Mouse (Mus musculus) frontal cortex, postnatal 25 days (tissue): ENCODE data around the gene Pifo.
A peak's percentile ranks its signal among the peaks of the same experiment; 100 is the strongest.
"Not testable (repeated sequence)": the region's sequence is repeated elsewhere in the genome, so short reads cannot be mapped to it uniquely, and the experiment has no call there.

Source experiments
- DNase-seq, 2 experiments: peaks; one replicate each; pipeline ENCODE4 v3.0.0; 2022; ENCODE audit warnings: low spot score in 2 of 2

Pifo gene

GRCm38 (mm10) chr3:106014546-106014945, at the start of gene Pifo:
Pifo (minus strand) TSS chr3:106014646.
- DNase-seq = no peak

- no peak for DNase-seq
Measured at GRCm38 (mm10) chr3:106057966-106058365, 43.5 kb upstream of the Pifo start.

DNA sequence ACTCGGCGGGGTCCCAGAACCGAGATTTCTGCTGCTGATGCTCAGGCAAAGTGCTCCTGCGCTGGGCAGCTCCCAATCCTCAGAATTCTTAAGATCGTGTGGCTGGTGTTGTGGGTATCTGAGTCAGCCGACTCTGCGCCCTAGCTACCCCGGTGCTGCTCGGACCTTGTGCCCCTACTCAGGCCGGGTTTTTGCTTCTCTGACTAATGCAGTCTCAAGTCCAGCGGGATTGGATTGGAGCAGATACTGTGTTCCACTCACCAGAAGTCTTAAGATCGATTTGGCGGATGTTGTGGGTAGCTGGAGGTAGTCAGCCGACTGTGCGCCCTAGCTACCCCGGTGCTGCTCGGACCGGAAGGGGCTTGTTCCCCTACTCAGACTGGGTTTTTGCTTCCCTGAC, 37.5 kb upstream of the Pifo start:
- DNase-seq = no peak

GRCm38 (mm10) chr3:106040306-106040705, 25.9 kb upstream of the Pifo start:
- DNase-seq = no peak

- DNase-seq = no peak
Measured at GRCm38 (mm10) chr3:106032781-106033180, 18.3 kb upstream of the Pifo start, which contains the start of gene Chil5. Chil5 (minus strand) TSS chr3:106032814.

DNA sequence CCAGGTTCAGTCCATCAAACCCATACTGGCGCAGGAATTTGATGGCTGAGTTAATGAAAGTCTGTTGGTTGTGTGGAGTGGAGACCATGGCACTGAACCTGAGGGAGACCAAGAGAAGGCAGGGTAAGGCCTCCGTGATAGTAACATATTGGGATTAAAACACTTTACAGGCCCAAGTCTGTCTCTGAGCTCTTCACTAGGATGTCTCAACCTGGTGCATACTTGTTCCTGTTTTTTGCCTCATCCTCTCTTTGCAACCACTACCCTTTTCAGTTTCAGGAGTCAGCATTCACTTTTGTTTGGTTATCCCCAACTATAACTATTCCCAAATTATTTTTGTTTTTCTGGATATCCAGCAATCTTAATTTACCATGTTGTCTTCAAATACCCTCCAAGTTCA, 9.7 kb upstream of the Pifo start:
- DNase-seq = no peak

DNA sequence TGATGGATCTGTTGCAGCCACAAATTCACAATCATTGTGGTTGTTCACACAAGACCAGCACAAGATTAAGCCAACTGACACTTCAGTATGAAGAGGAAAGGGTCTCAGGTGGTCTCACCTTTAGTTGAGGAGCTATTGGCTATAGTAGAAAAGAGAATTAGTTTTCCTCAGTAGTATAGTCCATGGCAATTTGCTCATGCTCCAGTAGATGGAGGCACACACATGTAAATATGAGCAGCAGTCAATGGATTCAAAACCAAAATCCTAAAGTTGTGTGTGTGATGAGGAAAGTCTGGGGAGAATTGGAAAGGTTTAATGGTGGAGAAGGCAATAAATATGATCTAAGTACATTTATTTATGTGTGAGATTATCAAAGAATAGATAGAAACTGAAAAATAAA, 7.4 kb upstream of the Pifo start:
- DNase-seq = no peak

- DNase-seq = not testable (repeated sequence)
Measured at GRCm38 (mm10) chr3:106003360-106003759, 11.1 kb downstream of the Pifo start.

DNA sequence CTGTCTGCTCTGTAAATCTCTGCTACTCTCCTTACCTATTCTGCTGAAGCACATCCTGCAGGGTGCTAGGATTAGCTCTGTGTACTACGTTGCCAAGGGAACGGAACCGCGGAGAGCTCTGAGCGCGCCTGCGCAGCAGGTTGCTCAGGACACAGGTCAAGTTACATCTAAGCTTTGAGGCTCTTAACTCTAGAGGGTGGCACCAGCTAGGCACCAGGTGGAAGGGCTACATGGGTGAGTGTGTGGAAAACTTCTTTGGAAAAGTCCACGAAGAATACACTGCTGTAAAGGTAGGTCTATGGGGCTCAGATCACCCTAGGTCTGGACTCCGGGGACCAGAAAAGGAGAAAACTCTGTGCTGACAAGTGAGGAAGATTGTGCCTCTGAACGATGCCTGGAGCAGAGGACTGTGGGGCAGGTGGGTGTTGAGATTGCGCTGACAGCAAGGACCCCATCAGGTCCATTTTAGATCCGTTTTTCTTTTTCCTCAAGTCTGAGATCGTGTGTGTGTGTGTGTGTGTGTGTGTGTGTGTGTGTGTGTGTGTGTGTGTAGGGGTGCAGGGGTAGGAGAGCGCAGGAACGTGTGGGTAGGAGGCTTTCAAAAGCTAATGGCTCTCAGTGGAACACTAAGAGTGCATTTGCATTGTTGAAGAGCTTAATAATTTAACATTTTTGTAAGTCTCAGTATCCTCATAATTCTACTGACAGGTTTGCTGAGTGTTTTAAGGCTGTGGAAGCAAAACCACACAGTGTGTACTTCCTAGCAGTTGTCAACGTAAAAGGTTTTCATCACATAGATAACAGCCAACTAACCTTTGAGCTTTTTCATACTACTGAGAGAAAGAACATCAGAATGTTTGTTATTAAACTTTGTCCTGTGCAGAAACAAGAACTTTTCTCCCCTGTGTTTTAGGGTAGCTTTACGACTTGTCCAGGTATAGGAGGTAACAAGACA, 12.8 kb downstream of the Pifo start:
- DNase-seq = peak in 1 of 2 experiments; percentile 9

DNA sequence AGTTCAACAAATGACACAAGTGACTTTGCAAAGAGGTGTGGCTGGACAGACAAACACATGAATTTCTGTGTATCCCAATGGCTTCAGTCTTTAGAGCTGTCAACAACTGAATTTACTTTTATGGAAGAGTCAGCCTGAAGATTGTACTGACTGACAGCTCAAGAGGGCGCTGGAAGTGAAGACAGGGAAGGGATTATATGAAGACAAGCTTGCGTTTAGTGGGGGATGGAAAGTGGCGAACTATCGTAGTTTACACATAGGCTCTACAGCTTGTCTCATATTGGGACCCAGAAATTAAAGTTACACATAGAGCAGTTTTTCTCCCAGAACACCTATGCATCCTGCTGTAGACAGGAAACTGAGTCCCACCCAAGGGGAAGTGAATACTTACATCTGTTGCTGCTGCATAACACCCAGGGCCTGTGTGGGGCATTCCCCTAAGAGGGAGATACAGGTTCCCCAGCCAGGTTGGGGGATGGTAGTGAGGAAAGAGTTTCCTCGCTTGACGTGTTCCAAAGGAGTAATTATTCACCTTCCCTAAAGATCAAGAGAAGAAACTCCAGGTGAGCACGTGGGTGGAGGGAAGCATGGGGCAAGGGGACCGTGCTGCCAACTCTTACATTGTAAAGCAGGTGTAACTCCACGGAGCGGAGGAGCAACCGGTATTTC, 13.6 kb downstream of the Pifo start:
- DNase-seq = no peak

- DNase-seq = no peak
Measured at GRCm38 (mm10) chr3:105994730-105995129, 19.7 kb downstream of the Pifo start.

DNA sequence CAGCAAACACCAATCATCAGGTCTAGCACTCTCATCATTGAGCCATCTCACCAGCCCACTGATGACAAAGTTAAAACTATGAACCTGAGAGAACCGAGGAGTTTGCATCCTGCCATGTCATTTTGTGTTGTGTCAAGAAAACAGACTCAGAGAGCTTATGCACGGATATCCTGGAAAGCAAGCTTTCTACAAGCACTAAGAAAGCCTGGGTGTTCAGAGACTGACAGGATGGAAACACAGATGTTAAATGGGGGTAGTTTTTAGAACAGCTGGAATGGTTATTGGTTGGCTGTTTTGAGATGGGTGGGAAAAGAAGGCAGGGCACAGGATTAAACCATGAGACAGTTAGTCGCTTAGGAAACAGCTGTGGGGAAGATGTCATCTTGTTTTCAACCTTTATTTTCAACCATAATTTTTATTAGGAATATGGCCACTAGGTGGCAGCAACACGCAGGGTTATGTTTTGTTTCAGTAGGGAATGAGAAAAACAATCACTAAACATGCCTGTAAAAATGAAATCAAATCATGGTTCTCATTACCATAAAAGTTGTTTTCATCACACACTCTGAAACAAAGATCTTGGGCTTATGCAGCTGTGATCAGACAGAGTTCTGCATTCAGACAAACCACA, 22.7 kb downstream of the Pifo start:
- peak in 1 of 2 experiments; percentile 34 for DNase-seq

DNA sequence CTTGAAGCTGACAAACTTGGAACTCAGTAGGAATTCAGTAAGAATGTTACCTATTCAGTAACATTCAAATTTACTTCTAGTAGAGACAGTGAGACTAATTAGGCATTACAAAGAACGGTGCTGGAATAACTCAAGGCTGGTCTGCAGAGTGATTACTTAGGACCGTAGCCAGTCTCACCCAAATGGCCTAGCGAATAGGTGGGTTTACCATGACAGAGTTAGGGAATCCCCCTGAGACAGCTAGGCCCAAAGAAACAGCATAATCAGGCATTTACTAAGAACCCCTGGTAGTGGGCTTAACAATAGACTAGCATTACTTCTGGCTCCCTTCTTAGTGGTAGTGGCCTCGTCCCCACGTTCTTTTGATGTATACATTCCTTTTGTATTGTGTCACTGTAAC, 24.8 kb downstream of the Pifo start:
- DNase-seq = not testable (repeated sequence)

DNA sequence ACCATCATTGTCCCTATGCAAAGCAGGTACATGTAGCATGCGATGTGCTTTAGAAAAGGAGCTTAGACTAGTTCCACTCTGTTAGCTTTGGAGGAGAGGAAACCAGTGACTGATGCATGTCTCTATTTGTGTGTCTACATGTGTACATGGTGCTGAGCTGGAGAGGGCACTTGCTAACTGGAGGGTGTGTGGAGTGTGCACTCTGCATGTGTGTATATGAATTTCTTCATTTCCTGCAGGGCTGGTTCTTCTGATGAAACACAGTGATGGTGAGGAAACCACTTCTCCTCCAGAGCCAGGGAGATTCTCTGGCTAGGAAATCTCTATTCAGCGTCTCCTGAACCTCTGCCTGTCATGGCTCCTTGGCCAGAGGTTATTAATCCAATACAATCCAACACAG, 40.3 kb downstream of the Pifo start:
- DNase-seq = no peak

DNA sequence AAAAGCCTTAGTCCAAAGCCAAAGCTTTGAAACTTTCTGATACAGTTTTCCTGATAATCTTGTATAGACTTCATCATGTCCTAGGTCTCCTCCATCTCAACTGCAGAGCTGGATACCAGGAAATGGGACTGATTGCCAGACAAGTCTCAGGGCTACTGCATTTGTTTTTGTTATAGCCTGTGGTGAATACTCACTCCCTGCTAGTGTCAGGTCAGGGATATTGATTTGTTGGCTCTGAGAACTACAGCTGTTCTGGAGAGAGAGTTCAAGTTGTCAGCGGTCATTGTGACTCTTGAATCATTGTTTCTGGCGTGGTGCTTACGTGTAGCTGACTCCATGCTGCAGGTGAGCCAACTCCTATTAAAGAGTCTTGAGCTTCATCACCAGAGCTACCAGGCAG, 41.0 kb downstream of the Pifo start, which contains the start of gene Ovgp1:
Gene Ovgp1 (plus strand): TSS at position 301 of the 400 bp plus-strand sequence.
- DNase-seq = no peak

DNA sequence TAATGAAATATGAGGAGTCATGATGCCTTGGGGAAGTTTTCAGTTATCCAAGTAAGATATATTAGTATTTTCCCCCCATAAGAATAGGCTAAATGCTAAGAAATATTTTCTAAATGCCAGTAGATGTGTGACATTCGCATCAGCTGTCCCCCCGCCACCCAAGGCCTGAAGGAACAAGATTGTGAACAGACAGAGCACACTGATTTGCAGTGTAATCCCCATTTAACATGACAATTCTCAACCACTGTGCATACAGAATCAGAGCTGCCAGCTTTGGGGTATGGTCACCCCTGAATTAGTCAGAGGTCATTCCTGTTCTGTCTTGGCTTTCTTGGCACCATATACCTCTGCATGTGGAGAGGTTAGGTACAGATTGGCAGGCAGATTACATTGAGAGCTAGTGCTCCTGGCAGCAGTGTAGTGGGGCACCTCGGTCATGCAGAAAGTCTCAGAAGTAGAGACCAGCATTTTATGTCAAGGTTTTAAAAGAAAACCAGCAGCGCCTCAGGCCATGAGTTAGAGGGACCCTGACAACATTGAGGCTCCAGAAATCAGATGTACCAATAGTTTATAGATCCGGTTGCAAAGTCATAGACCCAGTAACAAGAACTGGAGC, 42.5 kb downstream of the Pifo start:
- no peak for DNase-seq

- no peak for DNase-seq
Measured at GRCm38 (mm10) chr3:105960700-105961099, 53.7 kb downstream of the Pifo start.

- DNase-seq = no peak
Measured at GRCm38 (mm10) chr3:105959999-105960398, 54.4 kb downstream of the Pifo start, which contains the start of gene Atp5f1. Atp5f1 (minus strand) TSS chr3:105960099.

GRCm38 (mm10) chr3:105959585-105959984, 54.9 kb downstream of the Pifo start:
- no peak for DNase-seq

DNA sequence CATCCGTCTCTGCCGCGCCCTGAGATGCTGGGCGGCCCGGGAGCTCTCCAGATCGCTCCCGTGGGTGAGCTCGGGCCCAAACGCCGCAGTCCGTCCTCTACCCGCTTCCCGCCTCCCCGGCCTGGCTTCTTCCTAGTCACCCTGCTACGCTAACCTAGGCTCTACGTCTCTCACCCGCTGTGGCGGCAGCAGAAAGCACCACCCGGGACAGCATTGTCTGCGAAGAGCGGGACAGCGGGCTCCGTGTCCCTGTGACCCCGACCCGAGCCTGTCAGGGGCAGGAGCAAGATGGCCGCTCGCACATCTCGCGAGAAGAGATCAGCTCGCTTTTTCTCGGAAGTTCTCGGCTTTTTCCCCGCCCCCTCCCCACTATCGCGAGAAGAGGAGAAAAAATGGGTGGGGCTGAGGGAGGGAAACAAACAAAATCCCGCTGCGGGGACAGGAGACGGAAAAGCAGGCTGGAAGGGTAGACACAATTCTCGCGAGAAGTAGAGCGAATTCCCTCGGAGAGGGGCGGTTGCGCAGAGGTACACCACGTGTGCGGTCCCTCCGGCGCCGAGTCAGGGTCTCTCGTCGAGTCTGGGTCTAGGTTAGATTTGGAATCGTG, 55.4 kb downstream of the Pifo start, which contains the start of gene Wdr77:
Gene Wdr77 (plus strand): TSS at position 396 of the 607 bp plus-strand sequence.
- peak; percentile 94 for DNase-seq

DNA sequence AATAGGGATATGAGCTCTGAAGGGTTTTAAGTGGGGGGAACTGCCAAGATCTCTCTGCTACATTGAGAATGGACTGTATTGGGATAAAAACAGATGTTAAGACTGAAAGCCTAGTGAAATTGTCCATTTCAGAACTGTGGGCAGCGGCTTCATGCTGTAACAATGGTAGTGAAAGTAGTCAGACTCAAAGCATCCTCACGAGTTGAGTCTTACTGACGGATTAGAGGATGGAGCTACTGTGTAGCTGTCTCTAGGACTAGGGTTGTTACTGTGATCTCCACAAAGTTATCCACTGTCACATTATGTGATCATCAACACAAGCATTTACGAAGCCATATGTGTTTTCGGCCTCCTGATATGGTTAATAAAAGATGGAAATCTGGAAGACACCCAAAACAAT, 56.2 kb downstream of the Pifo start:
- DNase-seq = no peak
